Mouse (Mus musculus) right cerebral cortex, adult 18-20 months (tissue): ENCODE measurements around the gene Cyp11a1.

Experiments used
- DNase-seq: peaks from one replicate; pipeline ENCODE4 v3.0.0; 2022; ENCODE audit warnings: mixed read lengths

The Cyp11a1 gene

DNA sequence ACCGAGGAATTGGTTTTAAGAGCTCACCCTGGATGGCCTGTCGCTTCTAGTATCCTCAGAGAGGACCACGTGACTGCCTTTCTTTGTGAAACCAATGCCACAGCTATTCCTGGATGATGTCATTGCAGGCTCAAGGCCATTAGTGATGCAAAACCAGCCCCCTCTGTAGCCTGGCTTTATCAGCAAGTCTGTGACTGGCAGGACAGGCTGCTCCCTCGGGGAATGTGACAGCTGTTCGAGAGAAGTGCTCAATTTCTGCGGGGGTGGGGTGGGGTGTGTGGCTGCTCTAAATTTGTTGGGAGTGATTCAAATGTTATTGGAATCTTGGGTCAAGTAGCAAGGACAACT, 2.8 kb downstream of the Cyp11a1 start:
- peak; percentile 23 for DNase-seq

- no peak for DNase-seq
Measured at GRCm38 (mm10) chr9:58009588-58009987, 3.4 kb downstream of the Cyp11a1 start.

DNA sequence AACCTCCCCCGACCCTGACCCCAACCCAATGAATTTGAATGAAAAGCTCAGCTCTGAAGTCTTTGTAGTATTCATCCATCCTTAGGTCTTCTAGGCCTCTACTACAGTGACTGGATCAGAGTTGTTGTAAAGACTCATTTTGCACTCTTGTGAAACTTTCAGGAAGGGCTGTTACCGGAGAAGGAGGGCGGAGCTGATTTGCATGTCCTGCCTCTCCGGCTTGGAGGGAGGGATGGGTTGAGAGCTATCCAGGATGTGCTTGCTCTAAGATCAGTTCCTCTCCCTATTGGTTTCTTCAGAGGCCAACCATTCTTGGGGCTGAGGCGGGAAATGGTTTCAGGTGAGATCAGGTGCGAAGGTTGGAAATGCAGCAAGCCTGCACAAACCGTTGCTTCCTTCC, 4.8 kb downstream of the Cyp11a1 start:
- no peak for DNase-seq

GRCm38 (mm10) chr9:58011552-58011951, 5.3 kb downstream of the Cyp11a1 start:
- DNase-seq: no peak

- no peak for DNase-seq
Measured at GRCm38 (mm10) chr9:58012486-58012885, 6.3 kb downstream of the Cyp11a1 start.

- DNase-seq: peak; percentile 39
Measured at GRCm38 (mm10) chr9:58012935-58013334, 6.7 kb downstream of the Cyp11a1 start.

GRCm38 (mm10) chr9:58014393-58015160, 8.4 kb downstream of the Cyp11a1 start:
- DNase-seq: no peak

- DNase-seq: no peak
Measured at GRCm38 (mm10) chr9:58015856-58016255, 9.6 kb downstream of the Cyp11a1 start.

- no peak for DNase-seq
Measured at GRCm38 (mm10) chr9:58016962-58017361, 10.8 kb downstream of the Cyp11a1 start.

DNA sequence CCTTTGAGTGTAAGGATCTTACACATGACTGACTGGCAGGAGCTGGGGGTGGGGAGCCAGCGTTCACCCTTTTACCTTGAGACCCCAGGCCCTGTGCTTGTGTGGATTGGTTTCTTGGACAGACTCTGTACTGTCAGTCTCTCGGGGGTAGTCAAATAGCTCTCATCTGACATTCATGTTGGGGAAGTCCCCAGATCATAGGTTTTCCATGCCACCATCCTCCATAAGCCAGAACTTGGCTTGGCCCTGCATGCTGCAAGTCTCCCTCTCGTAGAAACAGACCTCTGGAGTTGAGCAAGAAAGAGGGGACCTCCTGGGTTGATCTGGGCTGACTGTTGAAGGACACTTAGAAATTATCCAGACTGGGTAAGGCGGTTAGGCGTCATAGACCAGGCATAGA, 12.2 kb downstream of the Cyp11a1 start:
- no peak for DNase-seq

DNA sequence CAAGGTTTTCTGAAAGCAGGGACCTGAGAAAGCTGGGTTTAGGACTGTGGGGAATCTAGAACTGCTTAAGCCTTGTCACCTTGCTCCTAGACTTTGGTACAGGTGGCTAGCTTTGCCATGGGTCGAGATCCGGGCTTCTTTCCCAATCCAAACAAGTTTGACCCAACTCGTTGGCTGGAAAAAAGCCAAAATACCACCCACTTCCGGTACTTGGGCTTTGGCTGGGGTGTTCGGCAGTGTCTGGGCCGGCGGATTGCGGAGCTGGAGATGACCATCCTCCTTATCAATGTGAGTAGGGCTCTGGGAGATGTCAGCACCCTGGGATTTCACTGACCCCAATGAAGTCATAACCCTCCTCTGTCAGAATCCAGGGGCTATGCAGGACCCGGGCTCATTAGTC, 19.8 kb downstream of the Cyp11a1 start:
- DNase-seq: no peak

GRCm38 (mm10) chr9:58027426-58028180, 21.4 kb downstream of the Cyp11a1 start:
- no peak for DNase-seq

GRCm38 (mm10) chr9:58028841-58029240, 22.6 kb downstream of the Cyp11a1 start:
- DNase-seq: no peak

GRCm38 (mm10) chr9:58029635-58030034, 23.4 kb downstream of the Cyp11a1 start:
- DNase-seq: no peak

GRCm38 (mm10) chr9:58031895-58032294, 25.7 kb downstream of the Cyp11a1 start:
- no peak for DNase-seq

DNA sequence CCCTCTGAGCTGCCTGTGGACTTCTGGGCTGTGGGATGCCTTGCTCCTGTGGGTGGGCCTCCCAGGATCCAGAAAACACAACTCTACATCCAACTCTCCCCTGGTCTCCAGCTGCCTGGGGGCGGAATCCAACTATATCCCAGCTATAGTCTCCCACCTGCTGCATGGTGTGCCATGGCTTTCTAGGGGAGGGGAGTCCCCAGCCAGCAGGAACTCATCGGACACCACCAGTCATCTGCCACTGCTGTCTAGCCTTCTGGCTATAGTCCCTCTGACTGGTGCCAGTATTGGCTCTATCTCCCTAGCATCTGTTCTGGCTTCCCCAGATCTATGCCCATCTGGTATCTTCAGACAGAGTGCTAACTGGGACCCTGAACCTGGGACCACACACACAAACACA, 29.3 kb downstream of the Cyp11a1 start:
- DNase-seq: peak; percentile 77

DNA sequence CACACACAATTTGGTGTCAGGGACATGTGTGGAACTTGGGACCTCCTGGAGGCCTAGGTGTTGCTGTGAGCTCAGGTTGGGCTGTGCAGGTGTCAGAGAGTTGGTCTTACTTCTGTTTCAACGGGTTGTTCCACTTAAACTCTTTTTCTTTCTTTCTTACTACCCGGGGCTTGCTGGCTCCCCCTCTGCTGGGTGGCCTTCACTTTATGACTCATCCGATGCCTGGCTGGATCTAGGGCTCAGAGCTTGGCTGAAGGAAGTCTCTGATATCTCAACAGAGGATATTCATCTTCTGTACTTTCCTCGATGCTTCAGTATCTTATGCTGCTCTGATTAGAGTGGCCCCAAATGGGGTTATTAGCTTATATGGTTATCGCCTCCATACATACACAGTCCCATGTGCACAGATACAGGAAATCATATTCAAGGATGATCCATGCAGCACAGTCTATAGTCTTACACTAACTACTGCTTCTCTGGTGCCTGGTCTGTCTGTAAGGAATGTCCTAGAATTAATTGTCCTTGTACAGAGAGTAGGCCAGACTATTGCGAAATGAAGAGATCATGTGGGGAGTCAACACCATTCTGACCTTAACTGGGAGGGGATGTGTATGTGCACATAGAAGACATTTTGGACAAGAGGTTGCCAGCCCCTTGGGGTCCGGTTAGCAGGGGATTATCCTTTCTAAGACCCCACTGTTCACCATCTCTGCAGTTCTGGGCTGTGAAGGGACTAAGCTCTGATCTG, 29.9 kb downstream of the Cyp11a1 start:
- peak; percentile 36 for DNase-seq

DNA sequence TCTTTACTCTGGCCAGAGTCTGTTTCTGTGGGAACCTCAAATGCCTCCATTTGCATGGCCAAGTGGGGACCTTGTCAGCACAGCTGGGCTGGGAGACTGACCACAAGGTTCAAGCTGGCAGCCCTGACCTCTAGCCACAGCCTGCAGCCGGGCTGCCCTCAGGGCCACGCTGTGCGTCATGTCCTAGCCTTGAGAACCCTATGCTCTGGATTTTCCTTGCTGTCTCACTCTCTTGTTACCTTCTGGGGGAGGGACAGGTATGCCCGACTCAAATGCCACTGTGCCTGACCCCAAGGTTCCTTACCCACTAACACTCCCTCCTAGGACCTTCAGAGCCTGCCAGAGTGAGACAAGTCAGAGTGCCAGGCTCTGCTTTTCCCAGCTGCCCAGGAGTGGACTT, 30.8 kb downstream of the Cyp11a1 start:
- DNase-seq: no peak

DNA sequence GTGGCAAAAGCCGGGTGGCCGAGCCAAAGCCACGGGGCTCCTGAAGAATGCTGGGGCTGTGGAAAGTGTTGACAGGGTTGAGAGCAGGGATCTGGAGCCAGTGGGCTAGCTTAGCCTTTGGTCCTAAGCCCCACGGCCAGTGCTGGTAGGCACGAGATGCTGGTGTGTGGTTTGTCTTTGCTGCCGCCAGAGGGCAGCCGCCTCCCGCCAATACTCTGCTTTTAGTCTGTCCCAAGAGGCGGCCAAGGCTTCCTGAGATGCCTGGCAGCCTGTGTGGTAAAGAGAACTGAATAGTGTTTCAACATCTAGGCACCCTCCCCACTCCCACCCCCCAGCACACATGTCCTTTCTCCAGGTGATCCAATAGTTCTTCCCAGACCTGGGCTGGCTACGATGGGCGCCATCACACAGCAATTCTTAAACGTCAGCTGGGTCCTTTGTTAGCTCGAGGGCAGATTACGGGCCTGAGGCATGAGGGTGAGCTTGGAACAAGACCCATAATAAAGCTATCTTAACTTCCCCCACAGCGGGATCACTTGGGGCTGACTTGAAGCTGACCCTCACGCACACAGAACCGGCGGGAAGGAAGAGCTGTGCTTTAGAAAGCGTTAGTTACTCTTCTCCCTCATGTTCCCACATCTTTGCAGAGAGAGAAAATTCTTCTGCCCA, 32.4 kb downstream of the Cyp11a1 start:
- peak; percentile 80 for DNase-seq

- DNase-seq: no peak
Measured at GRCm38 (mm10) chr9:58040977-58041376, 34.8 kb downstream of the Cyp11a1 start.

DNA sequence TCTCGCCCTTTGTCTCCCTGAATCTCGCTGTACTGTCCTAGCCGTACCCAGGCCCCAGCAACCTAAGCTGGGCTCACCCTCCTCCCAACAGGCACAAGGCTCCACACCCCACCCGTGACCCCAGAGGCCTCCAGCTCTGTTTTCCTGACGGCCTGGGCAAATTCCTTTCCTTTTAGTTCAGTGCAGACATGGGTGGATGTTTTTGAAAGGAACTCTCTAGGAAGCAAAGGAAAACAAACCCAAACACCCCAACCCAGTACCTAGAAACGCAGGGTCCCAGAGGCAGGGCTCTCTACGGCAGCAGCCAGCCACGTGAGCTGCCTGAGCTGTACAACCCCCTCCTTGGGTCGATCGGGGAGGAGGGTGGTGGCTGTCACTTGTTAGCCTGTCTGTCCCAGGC, 36.2 kb downstream of the Cyp11a1 start:
- no peak for DNase-seq

- no peak for DNase-seq
Measured at GRCm38 (mm10) chr9:58043496-58044017, 37.3 kb downstream of the Cyp11a1 start.

GRCm38 (mm10) chr9:58044828-58045227, 38.6 kb downstream of the Cyp11a1 start:
- no peak for DNase-seq
